Mouse (Mus musculus) MEL (cell line): ENCODE measurements at regions not wholly inside any gene's neighbourhood (a gene's known extent, or its start where the extent isn't known, plus 50 kb on each side); places are given as distances from the start of the nearest gene placed in this dataset.

Experiments
- DNase-seq: peaks from one replicate; pipeline ENCODE4 v3.0.0; 2011; ENCODE audit warnings: low read depth, low spot score
- H3K27ac ChIP-seq: 2 replicates; pipeline ENCODE4 v1.5.1; 2012; ENCODE audit warnings: low read depth, mild to moderate bottlenecking, control low read depth, low read length, moderate library complexity; ENCODE audit not compliant: control insufficient read depth
- H3K27me3 ChIP-seq, 2 experiments: fragments of 150-350 bp in 1 of 2; sonication (generic) in 1 of 2; 2 replicates each; pipeline ENCODE4 v1.6.1; 2012; ENCODE audit warnings: low read length in 2 of 2, mild to moderate bottlenecking in 2 of 2, improper control_type of control experiment in 1 of 2, moderate library complexity in 1 of 2; ENCODE audit not compliant: insufficient read depth in 2 of 2, control insufficient read depth in 1 of 2
- H3K36me3 ChIP-seq, 2 experiments: 2 replicates each; pipeline ENCODE4 v1.6.1; 2012 to 2014; ENCODE audit warnings: low read length in 2 of 2, improper control_type of control experiment in 1 of 2, inconsistent platforms in 1 of 2, mild to moderate bottlenecking in 1 of 2; ENCODE audit not compliant: insufficient read depth in 2 of 2, control insufficient read depth in 1 of 2
- H3K4me1 ChIP-seq, 2 experiments: fragments of 150-350 bp in 1 of 2; sonication (generic) in 1 of 2; 2 replicates each; pipeline ENCODE4 v1.6.1; 2012; ENCODE audit warnings: low read length in 2 of 2, improper control_type of control experiment in 1 of 2, mild to moderate bottlenecking in 1 of 2; ENCODE audit not compliant: insufficient read depth in 2 of 2, control insufficient read depth in 1 of 2
- H3K4me3 ChIP-seq, 2 experiments: fragments of 150-350 bp in 1 of 2; sonication (generic) in 1 of 2; 2 replicates each; pipeline ENCODE4 v1.5.1; 2012; ENCODE audit warnings: low read depth in 2 of 2, low read length in 2 of 2, mild to moderate bottlenecking in 2 of 2, moderate library complexity in 2 of 2, control low read depth in 1 of 2, improper control_type of control experiment in 1 of 2; ENCODE audit not compliant: control insufficient read depth in 1 of 2, insufficient read depth in 1 of 2
- H3K79me2 ChIP-seq: 2 replicates; pipeline ENCODE4 v1.6.1; 2012; ENCODE audit warnings: mild to moderate bottlenecking, low read length, moderate library complexity; ENCODE audit not compliant: control insufficient read depth, poor library complexity, insufficient read depth
- H3K9ac ChIP-seq: 2 replicates; pipeline ENCODE4 v1.6.1; 2012; ENCODE audit warnings: low read depth, mild to moderate bottlenecking, control low read depth, low read length, moderate library complexity; ENCODE audit not compliant: control insufficient read depth, poor library complexity, severe bottlenecking
- H3K9me3 ChIP-seq: fragments of 150-350 bp; sonication (generic); replicated peaks from 2 replicates; pipeline ENCODE4 v1.6.1; 2012; ENCODE audit warnings: mild to moderate bottlenecking, low read length, improper control_type of control experiment, moderate library complexity; ENCODE audit not compliant: insufficient read depth
- CHD1 ChIP-seq: IDR thresholded peaks from 2 replicates; pipeline ENCODE4 v1.6.1; 2012; ENCODE audit warnings: low read depth, mild to moderate bottlenecking, inconsistent platforms, low read length, improper control_type of control experiment
- CHD2 ChIP-seq: IDR thresholded peaks from 2 replicates; pipeline ENCODE4 v1.6.1; 2011; ENCODE audit warnings: low read length, improper control_type of control experiment
- ELF1 ChIP-seq: IDR thresholded peaks from 2 replicates; pipeline ENCODE4 v1.6.1; 2014; ENCODE audit warnings: low read depth, mild to moderate bottlenecking, inconsistent platforms, low read length, improper control_type of control experiment, moderate library complexity
- EP300 ChIP-seq, 2 experiments: IDR thresholded peaks; 2 replicates each; pipeline ENCODE4 v1.6.1; 2011; ENCODE audit warnings: improper control_type of control experiment in 2 of 2, low read length in 2 of 2, low read depth in 1 of 2, mild to moderate bottlenecking in 1 of 2
- ETS1 ChIP-seq: IDR thresholded peaks from 2 replicates; pipeline ENCODE4 v1.6.1; 2012; ENCODE audit warnings: low read depth, mild to moderate bottlenecking, inconsistent platforms, low read length, improper control_type of control experiment, moderate library complexity
- MAFK ChIP-seq: IDR thresholded peaks from 2 replicates; pipeline ENCODE4 v1.6.1; 2011; ENCODE audit warnings: low read depth, mild to moderate bottlenecking, low read length, improper control_type of control experiment, borderline replicate concordance
- MAX ChIP-seq: IDR thresholded peaks from 2 replicates; pipeline ENCODE4 v1.6.1; 2011; ENCODE audit warnings: low read length, improper control_type of control experiment
- MAZ ChIP-seq: IDR thresholded peaks from 2 replicates; pipeline ENCODE4 v1.6.1; 2012; ENCODE audit warnings: low read depth, mild to moderate bottlenecking, inconsistent platforms, low read length, improper control_type of control experiment
- MEF2A ChIP-seq: IDR thresholded peaks from 2 replicates; pipeline ENCODE4 v1.6.1; 2014; ENCODE audit warnings: low read depth, mild to moderate bottlenecking, inconsistent platforms, low read length, improper control_type of control experiment; ENCODE audit not compliant: poor library complexity, insufficient replicate concordance, severe bottlenecking; ENCODE audit errors: extremely low read depth
- MYB ChIP-seq: IDR thresholded peaks from 2 replicates; pipeline ENCODE4 v1.6.1; 2011; ENCODE audit warnings: mild to moderate bottlenecking, low read depth, low read length, improper control_type of control experiment
- NELFE ChIP-seq: IDR thresholded peaks from 2 replicates; pipeline ENCODE4 v1.6.1; 2011; ENCODE audit warnings: low read depth, low read length, improper control_type of control experiment
- NRF1 ChIP-seq: IDR thresholded peaks from 2 replicates; pipeline ENCODE4 v1.6.1; 2014; ENCODE audit warnings: low read depth, mild to moderate bottlenecking, inconsistent platforms, low read length, improper control_type of control experiment, moderate library complexity; ENCODE audit not compliant: poor library complexity, insufficient read depth, severe bottlenecking
- POLR2A ChIP-seq, 2 experiments: IDR thresholded peaks; 2 replicates each; pipeline ENCODE4 v1.6.1; 2011 to 2012; ENCODE audit warnings: low read length in 2 of 2, mild to moderate bottlenecking in 2 of 2, control low read depth in 1 of 2, improper control_type of control experiment in 1 of 2, low read depth in 1 of 2, moderate library complexity in 1 of 2; ENCODE audit not compliant: control insufficient read depth in 1 of 2, insufficient read depth in 1 of 2, poor library complexity in 1 of 2
- POLR2AphosphoS2 ChIP-seq: IDR thresholded peaks from 2 replicates; pipeline ENCODE4 v1.6.1; 2011; ENCODE audit warnings: low read length, improper control_type of control experiment
- POLR2AphosphoS5 ChIP-seq: IDR thresholded peaks from 2 replicates; pipeline ENCODE4 v1.6.1; 2012; ENCODE audit warnings: low read depth, borderline replicate concordance, mild to moderate bottlenecking, inconsistent platforms, low read length, moderate library complexity, mixed read lengths
- RAD21 ChIP-seq: IDR thresholded peaks from 2 replicates; pipeline ENCODE4 v1.6.1; 2011; ENCODE audit warnings: mild to moderate bottlenecking, low read depth, low read length, improper control_type of control experiment
- SIN3A ChIP-seq: IDR thresholded peaks from 2 replicates; pipeline ENCODE4 v1.6.1; 2012; ENCODE audit warnings: low read length, improper control_type of control experiment, inconsistent platforms
- SMC3 ChIP-seq: IDR thresholded peaks from 2 replicates; pipeline ENCODE4 v1.6.1; 2011; ENCODE audit warnings: low read depth, low read length, improper control_type of control experiment
- TCF12 ChIP-seq: IDR thresholded peaks from 2 replicates; pipeline ENCODE4 v1.6.1; 2014; ENCODE audit warnings: low read depth, mild to moderate bottlenecking, inconsistent platforms, low read length, improper control_type of control experiment, moderate library complexity
- USF1 ChIP-seq: IDR thresholded peaks from 2 replicates; pipeline ENCODE4 v1.6.1; 2014; ENCODE audit warnings: low read depth, mild to moderate bottlenecking, inconsistent platforms, low read length, improper control_type of control experiment, moderate library complexity
- USF2 ChIP-seq, 2 experiments: IDR thresholded peaks; 2 replicates each; pipeline ENCODE4 v1.6.1; 2011 to 2012; ENCODE audit warnings: improper control_type of control experiment in 2 of 2, low read length in 2 of 2, borderline replicate concordance in 1 of 2, inconsistent platforms in 1 of 2, low read depth in 1 of 2, mild to moderate bottlenecking in 1 of 2; ENCODE audit not compliant: insufficient read depth in 1 of 2
- ZC3H11A ChIP-seq: IDR thresholded peaks from 2 replicates; pipeline ENCODE4 v1.6.1; 2012; ENCODE audit warnings: low read depth, mild to moderate bottlenecking, inconsistent platforms, low read length, improper control_type of control experiment
- ZKSCAN1 ChIP-seq: IDR thresholded peaks from 2 replicates; pipeline ENCODE4 v1.6.1; 2012; ENCODE audit warnings: low read depth, mild to moderate bottlenecking, inconsistent platforms, low read length, improper control_type of control experiment, moderate library complexity
- ZMIZ1 ChIP-seq: IDR thresholded peaks from 2 replicates; pipeline ENCODE4 v1.6.1; 2012; ENCODE audit warnings: low read depth, mild to moderate bottlenecking, inconsistent platforms, low read length, improper control_type of control experiment, moderate library complexity

GRCm38 (mm10) chr3:18934891-18935290 lies 693.6 kb downstream of the 1700064H15Rik start:
- Histone ChIP-seq H3K36me3 (no peaks in the 10 kb centered on the region), H3K9ac (no peak overlapping the region), H3K79me2 (no peaks in the 10 kb centered on the region), H3K9me3 (no peaks in the 10 kb centered on the region), H3K27me3 (no peaks in the 10 kb centered on the region), H3K27ac (no peak overlapping the region), H3K4me3 (no peak overlapping the region), H3K4me1 (no peaks in the 10 kb centered on the region)
- no peak for TF ChIP-seq MAX
- TF ChIP-seq POLR2AphosphoS2: no peak
- no peak for TF ChIP-seq SIN3A
- TF ChIP-seq ETS1: no peak
- no peak for TF ChIP-seq MAZ
- no peak for TF ChIP-seq USF2 (IDR thresholded peaks at IDR 0.05; ENCODE audit: borderline replicate concordance in 1 of 2, insufficient read depth in 1 of 2, low read depth in 1 of 2, low read length in 2 of 2)
- TF ChIP-seq RAD21: no peak
- TF ChIP-seq POLR2AphosphoS5: no peak
- TF ChIP-seq MYB: no peak
- no peak for TF ChIP-seq EP300 (IDR thresholded peaks at IDR 0.05; ENCODE audit: low read depth in 1 of 2, low read length in 2 of 2)
- no peak for TF ChIP-seq NELFE
- TF ChIP-seq ZKSCAN1: no peak
- no peak for TF ChIP-seq CHD2
- no peak for DNase-seq

DNA sequence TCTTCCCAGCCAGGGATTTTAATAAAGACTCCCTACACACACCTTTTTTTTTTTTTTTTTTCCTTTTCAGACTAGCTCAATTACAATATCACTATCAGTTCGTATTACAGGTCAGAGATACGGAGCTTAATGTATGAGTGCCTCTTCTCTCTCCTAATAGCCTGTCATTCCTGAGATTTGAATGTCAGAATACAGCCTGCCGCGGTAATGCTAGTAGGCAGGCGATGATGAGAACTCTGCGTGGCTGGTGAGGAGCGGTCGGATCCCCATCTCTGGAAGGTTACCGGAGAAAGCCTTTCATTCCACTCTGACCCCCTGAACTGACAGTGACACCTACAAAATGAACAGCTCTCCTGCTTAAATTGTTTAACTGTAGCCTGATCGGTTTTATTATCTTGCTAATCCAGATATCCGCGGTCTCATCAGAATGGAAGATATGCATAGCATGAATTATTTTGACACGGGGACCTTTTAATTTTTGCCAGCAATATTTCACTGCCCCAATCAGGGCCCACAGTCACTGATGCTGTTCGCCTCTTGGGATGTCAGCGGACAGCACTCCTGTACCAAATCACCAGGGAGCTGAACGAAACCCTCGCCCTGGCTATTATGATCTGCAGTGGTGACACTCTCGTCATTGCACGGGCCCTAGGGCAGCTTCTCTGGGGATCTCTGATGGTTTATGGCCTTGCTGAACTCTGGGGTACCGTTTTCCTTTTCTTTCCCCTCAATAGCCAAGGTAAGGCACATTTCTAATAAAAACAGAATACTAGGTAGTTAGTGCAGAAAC lies 690.9 kb downstream of the 1700064H15Rik start:
- H3K27me3 ChIP-seq: no peaks in the 10 kb centered on the region
- no peak for DNase-seq
- H3K79me2 ChIP-seq: no peaks in the 10 kb centered on the region
- H3K9ac ChIP-seq: no peak overlapping the region
- H3K27ac ChIP-seq: no peak overlapping the region
- H3K4me1 ChIP-seq: no peaks in the 10 kb centered on the region
- H3K9me3 ChIP-seq: no peaks in the 10 kb centered on the region
- H3K4me3 ChIP-seq: no peak overlapping the region
- H3K36me3 ChIP-seq: no peaks in the 10 kb centered on the region
- no peak for TF ChIP-seq TCF12
- no peak for TF ChIP-seq MEF2A
- no peak for TF ChIP-seq USF1
- TF ChIP-seq NRF1: no peak
- TF ChIP-seq CHD1: no peak
- no peak for TF ChIP-seq ELF1
- no peak for TF ChIP-seq RAD21
- TF ChIP-seq MAX: no peak
- TF ChIP-seq SMC3: no peak
- no peak for TF ChIP-seq ZC3H11A
- no peak for TF ChIP-seq ZMIZ1
- no peak for TF ChIP-seq POLR2A (IDR thresholded peaks at IDR 0.05; ENCODE audit: control insufficient read depth in 1 of 2, insufficient read depth in 1 of 2, low read depth in 1 of 2, low read length in 2 of 2, poor library complexity in 1 of 2)
- TF ChIP-seq MAFK: no peak
- TF ChIP-seq MAZ: no peak
